Mouse (Mus musculus): Measurements from ENCODE around the gene Agap1.

- TF ChIP-seq CTCF (IDR thresholded peaks at IDR 0.05) (no peak), EP300 (IDR thresholded peaks at IDR 0.05) (no peak)
Measured at GRCm38 (mm10) chr1:89705670-89706069, 251.1 kb downstream of the Agap1 start.
